Mouse (Mus musculus) layer of hippocampus, adult 2 months (tissue): ENCODE measurements around the gene Zfp174. TPM values are rescaled to one million over a fixed set of nuclear protein-coding genes. Genes with fewer than 3 reads are reported as not detected.

Source experiments
- DNase-seq, 2 experiments: peaks; one replicate each; pipeline ENCODE4 v3.0.0; 2022; ENCODE audit warnings: low spot score in 2 of 2
- H3K27ac ChIP-seq: fragments of 200-600 bp; 2 replicates; pipeline ENCODE4 v1.8.1; 2022
- H3K4me3 ChIP-seq: fragments of 200-600 bp; 2 replicates; pipeline ENCODE4 v1.8.1; 2022; ENCODE audit warnings: mild to moderate bottlenecking
- CTCF ChIP-seq: fragments of 200-600 bp; conservative IDR thresholded peaks from 2 replicates; pipeline ENCODE4 v1.8.1; 2022; ENCODE audit warnings: antibody characterized with exemption, mild to moderate bottlenecking, moderate library complexity
- total RNA-seq, 2 experiments: library from RNA; stranded (reverse); gene quantifications; 2 replicates each; pipeline ENCODE4 v1.2.3; 2021

The Zfp174 gene
- total RNA-seq, 2 experiments from 2014 or later: 4.8 to 5.3 TPM

- peak; percentile 37 to 40 for DNase-seq
- H3K27ac ChIP-seq: no peak overlapping the region
- H3K4me3 ChIP-seq: no peak overlapping the region
- TF ChIP-seq CTCF: no peak
These were observed 5.5 kb downstream of the Zfp174 start for GRCm38 (mm10) chr16:3852586-3852985.

GRCm38 (mm10) chr16:3854437-3855182 is 7.5 kb downstream of the Zfp174 start:
- Histone ChIP-seq H3K4me3 (no peak overlapping the region), H3K27ac (no peak overlapping the region)
- no peak for TF ChIP-seq CTCF
- DNase-seq: no peak

- Histone ChIP-seq H3K4me3 (no peak overlapping the region), H3K27ac (no peak overlapping the region)
- TF ChIP-seq CTCF: no peak
- DNase-seq: no peak
These were observed 8.7 kb downstream of the Zfp174 start for GRCm38 (mm10) chr16:3855776-3856175.

- H3K4me3 ChIP-seq: no peak overlapping the region
- no peak overlapping the region for H3K27ac ChIP-seq
- TF ChIP-seq CTCF: no peak
- no peak for DNase-seq
These were observed 12.2 kb downstream of the Zfp174 start for GRCm38 (mm10) chr16:3859254-3859653.

GRCm38 (mm10) chr16:3871815-3872214 is 24.7 kb downstream of the Zfp174 start:
- peak overlapping the region; percentile 69 for H3K4me3 ChIP-seq
- no peak for DNase-seq
- peak overlapping the region; percentile 63 for H3K27ac ChIP-seq
- no peak for TF ChIP-seq CTCF

- 0 out of 2 replicates have a peak, but pooled peaks have one; percentile 10 for TF ChIP-seq CTCF
- Histone ChIP-seq H3K27ac (peak within 1 kb of the TSS; percentile 63), H3K4me3 (peak within 1 kb of the TSS; percentile 69)
- DNase-seq: peak; percentile 78 to 92
These were observed 25.4 kb downstream of the Zfp174 start, which contains the start of gene Naa60 for GRCm38 (mm10) chr16:3872216-3873047. TSS of gene Naa60 (plus strand) at chr16:3872375.

- DNase-seq: no peak
- no peak overlapping the region for H3K4me3 ChIP-seq
- no peak for TF ChIP-seq CTCF
These were observed 29.3 kb downstream of the Zfp174 start for GRCm38 (mm10) chr16:3876346-3876745.

GRCm38 (mm10) chr16:3884201-3885064 is 37.4 kb downstream of the Zfp174 start, which contains the start of the genes Zfp597 and Gm20695:
TSS of gene Zfp597 (minus strand) at chr16:3884561.
TSS of gene Gm20695 (plus strand) at chr16:3884648.
- peak; percentile 92 to 94 for DNase-seq
- Histone ChIP-seq H3K4me3 (peak within 1 kb of the TSS; percentile 79), H3K27ac (peak within 1 kb of the TSS; percentile 99)
- peak; percentile 59 for TF ChIP-seq CTCF

More at GRCm38 (mm10) chr16:3876346-3876745, 29.3 kb downstream of the Zfp174 start:
- H3K27ac ChIP-seq: no peak overlapping the region

GRCm38 (mm10) chr16:3885065-3885670 is 38.1 kb downstream of the Zfp174 start:
- peak overlapping the region; percentile 99 for H3K27ac ChIP-seq
- no peak for DNase-seq
- no peak for TF ChIP-seq CTCF
- peak overlapping the region; percentile 79 for H3K4me3 ChIP-seq

- Histone ChIP-seq H3K4me3 (no peak overlapping the region), H3K27ac (no peak overlapping the region)
- DNase-seq: peak in 1 of 2 experiments; percentile 42
- no peak for TF ChIP-seq CTCF
These were observed 44.7 kb downstream of the Zfp174 start for GRCm38 (mm10) chr16:3891621-3892295.

- TF ChIP-seq CTCF: no peak
- H3K27ac ChIP-seq: no peak overlapping the region
- DNase-seq: no peak
- no peak overlapping the region for H3K4me3 ChIP-seq
These were observed 46.7 kb downstream of the Zfp174 start for GRCm38 (mm10) chr16:3893739-3894138.
